Comparison of ENCODE assay signal across 26 mouse cellular contexts in genomic region chr2:4190345-4190744, GRCm38 (mm10).
"Had no signal": no experiment of that assay in that cellular context is flagged by ENCODE, and none has a peak within 500 bp of the region (broad histone marks: within the 10 kb centered on the region; RNA-seq: fewer than 3 reads in every experiment).

No protein-coding gene starts in this region.

- H3K9me3 ChIP-seq: embryonic facial prominence, embryonic 10.5 days; embryonic facial prominence, embryonic 12.5 days; embryonic facial prominence, embryonic 13.5 days; embryonic facial prominence, embryonic 15.5 days; forebrain, embryonic 10.5 days; forebrain, embryonic 12.5 days; forebrain, embryonic 13.5 days had no signal

- H3K27me3 ChIP-seq: embryonic facial prominence, embryonic 12.5 days; embryonic facial prominence, embryonic 13.5 days; embryonic facial prominence, embryonic 15.5 days; forebrain, embryonic 12.5 days; forebrain, embryonic 13.5 days had no signal

- H3K27ac ChIP-seq: embryonic facial prominence, embryonic 10.5 days; embryonic facial prominence, embryonic 12.5 days; embryonic facial prominence, embryonic 13.5 days; embryonic facial prominence, embryonic 15.5 days; forebrain, embryonic 10.5 days; forebrain, embryonic 12.5 days; forebrain, embryonic 13.5 days; gastrocnemius, adult 2 months; heart, adult 2 months had no signal

- H3K4me2 ChIP-seq: embryonic facial prominence, embryonic 12.5 days; embryonic facial prominence, embryonic 13.5 days; embryonic facial prominence, embryonic 15.5 days; forebrain, embryonic 12.5 days; forebrain, embryonic 13.5 days had no signal

- H3K4me3 ChIP-seq: embryonic facial prominence, embryonic 10.5 days; embryonic facial prominence, embryonic 12.5 days; embryonic facial prominence, embryonic 13.5 days; embryonic facial prominence, embryonic 15.5 days; erythroblast, embryonic 14.5 days; forebrain, embryonic 10.5 days; forebrain, embryonic 12.5 days; forebrain, embryonic 13.5 days; gastrocnemius, adult 2 months; heart, adult 2 months had no signal

- H3K4me1 ChIP-seq: embryonic facial prominence, embryonic 12.5 days; embryonic facial prominence, embryonic 15.5 days had no signal

- H3K9ac ChIP-seq: embryonic facial prominence, embryonic 12.5 days; embryonic facial prominence, embryonic 13.5 days; embryonic facial prominence, embryonic 15.5 days; forebrain, embryonic 12.5 days; forebrain, embryonic 13.5 days; forebrain, postnatal 0 days had no signal

- ATAC-seq: forebrain, embryonic 13.5 days; forebrain, embryonic 14.5 days; forebrain, embryonic 16.5 days; forebrain, postnatal 0 days had no signal

- H3K36me3 ChIP-seq: embryonic facial prominence, embryonic 10.5 days; embryonic facial prominence, embryonic 12.5 days; embryonic facial prominence, embryonic 13.5 days; embryonic facial prominence, embryonic 15.5 days; forebrain, embryonic 10.5 days; forebrain, embryonic 12.5 days had no signal

- DNase-seq: cerebellum, adult 8-10 months; cerebellum, adult 9-10 months; cerebellum, adult 9-11 months; cerebellum, postnatal 10 days; cerebellum, postnatal 14 days; cerebellum, postnatal 25 days; cerebellum, postnatal 36 days; forebrain, postnatal 0 days; gastrocnemius, adult 2 months; gastrocnemius, postnatal 10 days; gastrocnemius, postnatal 14 days; gastrocnemius, postnatal 25 days; gastrocnemius, postnatal 36 days; heart, adult 11 months; heart, adult 18-20 months; heart, adult 2 months had no signal
